Mouse (Mus musculus) c-Kit-negative CD71-positive TER-119-positive erythroid progenitor cells, embryonic 14.5 days (primary cell): ENCODE data around the gene Cilp.

Experiments used
- DNase-seq: peaks from one replicate; pipeline ENCODE4 v3.0.0-alpha.2; 2013; ENCODE audit warnings: low read depth, low spot score

Gene Cilp

GRCm38 (mm10) chr9:65293580-65293972, 28.6 kb downstream of the Cilp start:
- no peak for DNase-seq

DNA sequence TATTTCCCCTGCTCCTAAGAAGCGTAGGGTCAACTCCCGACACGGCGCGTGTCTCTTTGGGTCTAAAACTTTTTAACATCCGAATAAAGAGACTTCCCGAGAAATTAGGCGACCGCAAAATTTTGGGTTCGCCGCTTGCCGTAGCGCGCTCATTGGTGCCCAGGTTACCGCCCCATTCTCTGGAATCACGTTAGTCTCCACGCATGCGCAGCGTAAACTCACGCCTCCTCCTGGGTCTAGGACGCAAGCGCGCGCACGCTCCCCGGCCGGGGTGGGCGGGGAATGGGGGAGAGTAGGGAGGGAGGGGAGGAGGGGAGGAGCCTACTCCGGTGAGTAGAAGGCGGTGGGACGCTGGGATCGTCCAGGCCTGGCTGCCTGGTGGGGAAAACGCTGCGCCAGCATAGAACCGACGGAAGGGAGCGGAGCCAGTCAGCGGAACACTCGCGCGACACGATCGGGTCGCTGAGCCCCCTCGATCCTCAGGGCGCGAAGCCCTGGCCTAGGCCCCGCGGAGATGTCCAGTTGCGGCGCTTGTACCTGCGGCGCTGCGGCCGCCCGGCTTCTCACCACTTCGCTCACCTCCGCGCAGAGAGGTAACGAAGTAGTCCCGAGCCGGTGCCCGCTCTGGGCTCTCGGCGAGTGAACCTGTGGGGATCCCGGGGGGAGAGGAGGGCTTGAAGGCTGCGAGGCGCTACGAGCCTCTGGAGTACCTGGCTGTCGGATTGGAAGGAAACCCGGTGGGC, 29.2 kb downstream of the Cilp start, which contains the start of gene Clpx:
Gene Clpx, plus strand, starts transcription at position 288 of the 743 bp plus-strand sequence.
- DNase-seq = peak; percentile 100

GRCm38 (mm10) chr9:65294716-65295378, 29.9 kb downstream of the Cilp start:
- peak; percentile 31 for DNase-seq

- DNase-seq = no peak
Observed at GRCm38 (mm10) chr9:65297056-65297455, 32.1 kb downstream of the Cilp start.

DNA sequence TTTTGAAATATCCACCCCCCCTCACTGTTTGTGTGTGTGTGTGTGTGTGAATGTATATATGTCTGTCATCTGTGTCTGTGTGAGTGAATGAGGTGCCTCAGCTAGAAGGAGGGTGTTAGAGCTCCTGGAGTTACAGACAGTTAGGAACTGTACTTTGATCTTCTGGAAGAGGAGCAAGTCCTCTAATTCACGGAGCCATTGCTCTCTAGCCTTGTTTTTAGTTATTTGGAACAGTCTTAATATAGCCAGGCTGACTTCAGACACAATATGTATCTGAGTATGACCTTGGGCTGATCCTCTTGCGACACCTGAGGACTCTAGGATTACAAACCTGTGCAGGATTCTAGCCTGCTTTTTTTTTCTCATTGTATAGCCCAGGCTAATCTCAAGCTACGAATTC, 33.8 kb downstream of the Cilp start:
- no peak for DNase-seq

- DNase-seq = no peak
Observed at GRCm38 (mm10) chr9:65299650-65300049, 34.7 kb downstream of the Cilp start.

DNA sequence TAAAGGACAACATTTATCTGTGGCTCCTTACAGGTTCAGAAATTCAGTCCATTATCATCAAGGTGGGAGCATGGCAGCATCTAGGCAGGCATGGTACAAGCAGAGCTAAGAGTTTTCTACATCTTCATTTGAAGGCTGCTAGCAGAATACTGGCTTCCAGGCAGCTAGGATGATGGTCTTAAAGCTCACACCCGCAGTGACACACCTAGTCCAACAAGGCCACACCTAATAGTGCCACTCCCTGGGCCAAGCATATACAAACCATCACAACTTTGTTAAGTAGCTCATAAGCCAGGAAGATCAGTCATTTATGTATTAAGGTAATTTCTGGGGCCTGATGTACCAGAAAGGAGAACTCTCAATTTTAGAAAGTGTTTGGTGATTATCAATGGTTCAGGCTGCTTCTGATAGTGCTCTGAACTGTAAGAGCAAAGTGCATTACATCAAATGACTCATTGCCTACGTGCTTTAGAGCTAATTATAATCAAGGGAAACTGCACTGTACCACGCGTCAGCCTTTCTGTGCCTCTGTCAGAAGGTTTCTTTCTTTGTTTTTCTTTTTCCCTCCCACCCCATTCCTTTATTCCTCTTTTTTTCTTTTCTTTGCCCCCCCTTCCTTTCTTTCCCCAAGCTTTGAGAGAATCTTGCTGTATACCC, 37.5 kb downstream of the Cilp start:
- DNase-seq = no peak

DNA sequence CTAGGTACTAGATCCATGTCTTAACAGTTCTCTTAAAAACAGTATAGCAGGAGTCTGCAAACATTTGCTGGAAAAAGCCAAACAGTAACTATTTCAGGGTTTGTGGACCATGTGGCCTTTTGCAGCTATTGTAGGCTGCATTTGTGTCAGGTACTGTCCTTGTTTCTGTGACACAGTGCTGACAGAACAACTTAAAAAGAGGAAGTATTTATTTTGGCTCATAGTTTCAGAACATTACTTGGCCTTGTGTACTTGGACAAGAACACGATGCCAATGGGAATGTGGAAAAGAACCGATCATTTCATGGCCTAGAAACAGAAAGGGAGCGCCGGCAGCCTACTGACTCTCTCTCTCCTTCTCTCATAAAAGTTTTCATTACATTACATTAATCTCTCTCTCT, 38.6 kb downstream of the Cilp start:
- DNase-seq = no peak

GRCm38 (mm10) chr9:65304300-65304699, 39.3 kb downstream of the Cilp start:
- DNase-seq = no peak

GRCm38 (mm10) chr9:65306672-65307071, 41.7 kb downstream of the Cilp start:
- DNase-seq = no peak

GRCm38 (mm10) chr9:65308011-65308410, 43.0 kb downstream of the Cilp start:
- no peak for DNase-seq

GRCm38 (mm10) chr9:65312669-65313357, 47.8 kb downstream of the Cilp start:
- no peak for DNase-seq

- DNase-seq = no peak
Observed at GRCm38 (mm10) chr9:65313846-65314245, 48.9 kb downstream of the Cilp start.

GRCm38 (mm10) chr9:65322255-65322900, 57.4 kb downstream of the Cilp start:
- DNase-seq = no peak

DNA sequence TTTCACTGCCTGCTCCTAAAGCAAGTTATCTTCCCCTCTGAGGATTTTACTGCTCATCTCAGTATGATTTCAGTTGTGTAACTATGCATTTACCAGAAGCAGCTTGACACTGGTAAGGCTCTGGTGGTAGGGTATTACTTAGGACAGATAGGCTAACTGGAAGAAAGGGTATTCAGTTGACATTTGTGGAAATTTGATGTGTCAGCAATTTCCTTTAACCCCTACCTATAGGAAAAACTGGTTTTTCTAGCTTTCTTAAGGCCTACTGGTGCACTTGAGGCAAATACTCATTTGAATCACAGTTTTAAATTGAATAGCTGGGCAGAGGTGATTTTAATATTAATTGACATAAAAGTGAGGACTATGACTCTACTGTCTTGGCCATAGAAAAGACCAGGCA, 61.0 kb downstream of the Cilp start:
- no peak for DNase-seq

- no peak for DNase-seq
Observed at GRCm38 (mm10) chr9:65327371-65327770, 62.4 kb downstream of the Cilp start.
